Comparison of ENCODE assay signal across 8 mouse cellular contexts in genomic region chr8:95433124-95433523, GRCm38 (mm10). TPM values are rescaled to one million over a fixed set of nuclear protein-coding genes. Genes with fewer than 3 reads are reported as not detected.
DNase-seq lines count a peak whose midpoint lies in the region; ATAC-seq and TF ChIP-seq lines count a peak whose summit lies in the region.

No protein-coding gene starts in this region.

- peak overlapping the region; percentile 62 for H3K4me2 ChIP-seq in embryonic facial prominence, embryonic 11.5 days (ENCODE audit: low read depth, low read length)
- peak overlapping the region; percentile 78 for H3K4me2 ChIP-seq in hindbrain, embryonic 15.5 days
- peak overlapping the region; percentile 70 for H3K4me2 ChIP-seq in midbrain, embryonic 16.5 days (ENCODE audit: low read length)

- H3K27ac ChIP-seq in kidney, adult 2 months (ENCODE audit: insufficient read depth, low read depth, low read length) = no peak overlapping the region
- no peak overlapping the region for H3K27ac ChIP-seq in embryonic facial prominence, embryonic 11.5 days (replicated peaks; ENCODE audit: low read depth, low read length)
- H3K27ac ChIP-seq in hindbrain, embryonic 15.5 days (replicated peaks) = no peak overlapping the region
- H3K27ac ChIP-seq in midbrain, embryonic 16.5 days (ENCODE audit: low read length) = no peak overlapping the region

- H3K9me3 ChIP-seq in embryonic facial prominence, embryonic 11.5 days (replicated peaks; ENCODE audit: control insufficient read depth, low read length) = no peaks in the 10 kb centered on the region
- no peaks in the 10 kb centered on the region for H3K9me3 ChIP-seq in hindbrain, embryonic 15.5 days
- H3K9me3 ChIP-seq in midbrain, embryonic 16.5 days (replicated peaks; ENCODE audit: control insufficient read depth, low read length, poor library complexity, severe bottlenecking) = no peaks in the 10 kb centered on the region

- WGBS in kidney, adult 2 months = 56% methylated on average over 4 of the region's 4 CpGs
- 78% methylated on average over 4 of the region's 4 CpGs for WGBS in embryonic facial prominence, embryonic 11.5 days
- WGBS in hindbrain, embryonic 15.5 days = 52% methylated on average over 4 of the region's 4 CpGs
- WGBS in midbrain, embryonic 16.5 days = 58% methylated on average over 4 of the region's 4 CpGs

- TF ChIP-seq POLR2A in kidney, adult 2 months (IDR thresholded peaks at IDR 0.05; ENCODE audit: low read depth, low read length) = no peak

- H3K4me1 ChIP-seq in kidney, adult 2 months (ENCODE audit: control insufficient read depth, insufficient read depth, low read length) = peaks cover 22% of the 10 kb centered on the region
- peaks cover 3% of the 10 kb centered on the region for H3K4me1 ChIP-seq in embryonic facial prominence, embryonic 11.5 days (ENCODE audit: control insufficient read depth, insufficient read depth, low read length)
- peaks cover 57% of the 10 kb centered on the region for H3K4me1 ChIP-seq in hindbrain, embryonic 15.5 days (replicated peaks)
- peaks cover 49% of the 10 kb centered on the region for H3K4me1 ChIP-seq in midbrain, embryonic 16.5 days (ENCODE audit: control insufficient read depth, insufficient read depth, low read length)

- no peaks in the 10 kb centered on the region for H3K36me3 ChIP-seq in kidney, adult 2 months (ENCODE audit: control insufficient read depth, insufficient read depth, low read length)
- H3K36me3 ChIP-seq in embryonic facial prominence, embryonic 11.5 days (replicated peaks; ENCODE audit: control insufficient read depth, insufficient read depth, low read depth, low read length) = no peaks in the 10 kb centered on the region
- no peaks in the 10 kb centered on the region for H3K36me3 ChIP-seq in hindbrain, embryonic 15.5 days
- H3K36me3 ChIP-seq in midbrain, embryonic 16.5 days (ENCODE audit: control insufficient read depth, insufficient read depth, low read length) = no peaks in the 10 kb centered on the region

- peak overlapping the region; percentile 2; the same call in 1 of the 2 replicates for H3K4me3 ChIP-seq in kidney, adult 2 months (ENCODE audit: insufficient read depth, low read depth, low read length)
- H3K4me3 ChIP-seq in embryonic facial prominence, embryonic 11.5 days (ENCODE audit: low read depth, low read length) = peak overlapping the region; percentile 82
- peak overlapping the region; percentile 94 for H3K4me3 ChIP-seq in hindbrain, embryonic 15.5 days
- peak overlapping the region; percentile 69 for H3K4me3 ChIP-seq in midbrain, embryonic 16.5 days (ENCODE audit: low read depth, low read length)

- no peak for DNase-seq in kidney, adult 2 months
- no peak for DNase-seq in kidney, postnatal 10 days
- no peak for DNase-seq in embryonic facial prominence, embryonic 11.5 days (ENCODE audit: low spot score)
- DNase-seq in ovary, postnatal 36 days (ENCODE audit: low spot score) = no peak
- no peak for DNase-seq in left cerebral cortex, postnatal 25 days (ENCODE audit: low spot score in 2 of 2)

- no peak for TF ChIP-seq CTCF in kidney, adult 2 months (conservative IDR thresholded peaks at IDR 0.05; ENCODE audit: insufficient read depth, insufficient read length, low read depth, low read length)

- no peak for ATAC-seq in embryonic facial prominence, embryonic 11.5 days (replicated peaks; ENCODE audit: insufficient number of reproducible peaks, low FRiP score, low TSS enrichment, low read depth)
- no peak for ATAC-seq in hindbrain, embryonic 15.5 days (ENCODE audit: low FRiP score, low read depth)
- no peak for ATAC-seq in midbrain, embryonic 16.5 days
- no peak for ATAC-seq in frontal cortex, adult (ENCODE audit: low TSS enrichment)

- H3K9ac ChIP-seq in embryonic facial prominence, embryonic 11.5 days (replicated peaks; ENCODE audit: low read length) = peak overlapping the region; percentile 89
- peak overlapping the region; percentile 95 for H3K9ac ChIP-seq in hindbrain, embryonic 15.5 days
- peak overlapping the region; percentile 79 for H3K9ac ChIP-seq in midbrain, embryonic 16.5 days (ENCODE audit: low read depth, low read length)

- intact Hi-C loops in left cerebral cortex, postnatal 25 days (cut with DNase I) = loop anchor here (5.0 to 10.0 kb wide), 3 partner anchors 101 to 199 kb away; partner anchors contain the start of genes Gins3, Usb1 and Zfp319

- no peaks in the 10 kb centered on the region for H3K27me3 ChIP-seq in kidney, adult 2 months (replicated peaks; ENCODE audit: control insufficient read depth, insufficient read depth, low read length)
- no peaks in the 10 kb centered on the region for H3K27me3 ChIP-seq in embryonic facial prominence, embryonic 11.5 days (ENCODE audit: control insufficient read depth, insufficient read depth, low read length)
- H3K27me3 ChIP-seq in hindbrain, embryonic 15.5 days = no peaks in the 10 kb centered on the region
- no peaks in the 10 kb centered on the region for H3K27me3 ChIP-seq in midbrain, embryonic 16.5 days (ENCODE audit: control insufficient read depth, insufficient read depth, low read depth, low read length)

RNA-seq across cellular contexts. Expression of gene Cfap20, which starts 1.5 kb away (rescaled TPM):
- 35.7 and 41.2 TPM in 2 replicates for polyA plus RNA-seq in kidney, adult 2 months (2012; rRNA removed)
- polyA plus RNA-seq in embryonic facial prominence, embryonic 11.5 days (2014; fragmentation: Nextera tagmentation; extraction: Ambion mirVana) = 146 and 160 TPM in 2 replicates
- 120 and 122 TPM in 2 replicates for polyA plus RNA-seq in hindbrain, embryonic 15.5 days (2015; fragmentation: Nextera tagmentation; extraction: Ambion mirVana)
- 122 and 128 TPM in 2 replicates for polyA plus RNA-seq in midbrain, embryonic 16.5 days (2015; fragmentation: Nextera tagmentation; extraction: Ambion mirVana)
- 10 to 100 TPM; 57.8 to 60.0 TPM for total RNA-seq in left cerebral cortex, postnatal 25 days (2021)

RNA-seq across cellular contexts. Expression of gene Csnk2a2, which starts 56.7 kb away (rescaled TPM):
- polyA plus RNA-seq in kidney, adult 2 months (2012; rRNA removed) = 15.7 and 19.6 TPM in 2 replicates
- 14.6 and 19.9 TPM in 2 replicates for polyA plus RNA-seq in embryonic facial prominence, embryonic 11.5 days (2014; fragmentation: Nextera tagmentation; extraction: Ambion mirVana)
- 7.5 and 13.0 TPM in 2 replicates for polyA plus RNA-seq in hindbrain, embryonic 15.5 days (2015; fragmentation: Nextera tagmentation; extraction: Ambion mirVana)
- polyA plus RNA-seq in midbrain, embryonic 16.5 days (2015; fragmentation: Nextera tagmentation; extraction: Ambion mirVana) = 6.8 and 8.3 TPM in 2 replicates
- total RNA-seq in left cerebral cortex, postnatal 25 days (2021) = 10 to 100 TPM; 92.1 to 99.1 TPM

Comparison
In these comparisons a context has a peak if more than half of its experiments do, and no peak if none do; other contexts are left out.
1. H3K4me3 ChIP-seq: peak in every context shown above with its lines; median percentile 94 in hindbrain, embryonic 15.5 days; 82 in embryonic facial prominence, embryonic 11.5 days; 69 in midbrain, embryonic 16.5 days; 2 in kidney, adult 2 months.